Mouse (Mus musculus): Measurements from ENCODE around the gene Il4i1.

Il4i1 gene

DNA sequence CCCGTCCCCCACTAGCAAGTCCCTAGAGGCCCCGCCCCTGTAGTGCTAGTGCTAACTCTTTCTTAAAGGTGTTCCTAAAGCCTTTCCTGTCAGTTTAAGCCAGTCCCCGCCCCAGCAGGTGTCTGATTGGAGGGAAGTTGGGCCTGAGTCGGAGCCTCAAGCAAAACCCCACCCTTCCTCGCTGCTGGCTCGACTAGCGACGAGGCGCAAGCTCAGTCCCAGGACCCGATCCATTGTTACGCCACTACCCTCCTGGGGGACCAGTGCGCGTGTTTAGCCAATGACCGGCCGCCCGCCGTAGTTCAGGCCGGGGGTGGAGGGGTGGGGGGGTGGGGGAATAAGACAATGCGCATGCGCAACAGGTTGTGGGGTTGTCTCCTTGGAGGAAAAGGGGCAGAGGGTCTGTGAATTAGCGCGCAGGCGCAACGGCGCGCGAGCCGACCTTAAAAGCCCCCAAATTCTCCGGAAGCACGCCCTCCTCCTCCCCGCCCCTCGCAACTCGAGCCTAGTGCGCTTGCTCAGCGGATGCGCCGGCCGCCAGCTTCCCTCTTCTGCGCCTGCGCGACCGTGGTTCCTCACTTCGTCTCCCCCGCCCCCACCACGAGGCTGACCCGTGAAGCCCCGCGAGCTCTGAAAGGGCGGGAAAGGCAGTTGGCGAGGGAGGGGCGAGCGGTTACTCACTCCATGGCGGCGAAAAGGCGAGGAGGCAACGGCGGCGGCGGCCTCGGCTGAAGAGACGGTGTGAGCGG is at the start of gene Il4i1, which contains the start of gene Nup62:
Il4i1 (plus strand) TSS at position 667 of the 749 bp plus-strand sequence.
Nup62 (plus strand) TSS at position 368 of the 749 bp plus-strand sequence.
- peak; percentile 98 for DNase-seq (ENCODE audit: low spot score)

DNA sequence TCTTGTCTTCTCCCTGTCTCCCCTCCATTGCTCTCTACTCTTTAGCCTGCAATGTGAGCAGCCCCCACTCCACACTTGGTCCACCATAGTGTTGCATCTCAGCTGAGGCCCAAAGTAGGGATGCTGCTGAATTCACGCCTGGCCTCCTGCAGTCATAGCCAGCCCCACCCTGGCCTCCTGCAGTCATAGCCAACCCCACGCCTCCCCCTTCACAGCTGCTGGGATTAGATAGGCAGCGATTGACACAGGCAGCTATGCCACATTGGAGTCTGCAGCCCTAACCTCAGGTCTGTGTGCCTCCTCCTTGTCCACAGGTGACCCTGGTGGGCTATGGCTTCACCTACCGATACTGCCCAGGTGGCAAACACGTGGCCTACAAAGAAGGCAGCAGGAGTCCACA is 48.1 kb upstream of the Il4i1 start:
- DNase-seq (ENCODE audit: low spot score), result no peak

DNA sequence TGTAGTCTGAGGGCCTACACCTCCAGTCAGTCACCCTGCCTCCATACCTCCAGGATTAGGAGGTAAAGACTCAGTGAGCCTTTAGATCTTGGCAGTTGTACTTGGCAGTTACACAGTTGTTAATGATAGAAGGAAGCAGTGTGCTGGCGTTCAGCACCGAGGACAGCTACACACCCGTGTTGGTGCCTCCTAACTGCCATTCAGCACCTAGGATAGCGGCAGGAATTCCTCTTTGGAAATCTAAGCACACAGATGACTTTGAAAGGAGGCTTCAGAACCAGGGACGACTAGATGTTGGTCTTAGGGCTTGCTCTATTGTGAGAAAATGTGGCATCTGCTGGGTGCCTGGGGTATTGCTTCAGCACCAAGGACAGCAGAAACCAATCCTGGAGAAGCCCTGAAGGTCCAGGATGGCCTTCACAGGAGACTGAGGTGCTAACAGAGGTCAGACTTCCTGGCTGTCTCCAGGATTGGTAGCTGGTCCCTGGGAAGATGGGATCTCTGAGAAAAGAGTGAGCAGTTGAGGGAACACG is 46.1 kb upstream of the Il4i1 start:
- peak; percentile 48 for DNase-seq (ENCODE audit: low spot score)

DNA sequence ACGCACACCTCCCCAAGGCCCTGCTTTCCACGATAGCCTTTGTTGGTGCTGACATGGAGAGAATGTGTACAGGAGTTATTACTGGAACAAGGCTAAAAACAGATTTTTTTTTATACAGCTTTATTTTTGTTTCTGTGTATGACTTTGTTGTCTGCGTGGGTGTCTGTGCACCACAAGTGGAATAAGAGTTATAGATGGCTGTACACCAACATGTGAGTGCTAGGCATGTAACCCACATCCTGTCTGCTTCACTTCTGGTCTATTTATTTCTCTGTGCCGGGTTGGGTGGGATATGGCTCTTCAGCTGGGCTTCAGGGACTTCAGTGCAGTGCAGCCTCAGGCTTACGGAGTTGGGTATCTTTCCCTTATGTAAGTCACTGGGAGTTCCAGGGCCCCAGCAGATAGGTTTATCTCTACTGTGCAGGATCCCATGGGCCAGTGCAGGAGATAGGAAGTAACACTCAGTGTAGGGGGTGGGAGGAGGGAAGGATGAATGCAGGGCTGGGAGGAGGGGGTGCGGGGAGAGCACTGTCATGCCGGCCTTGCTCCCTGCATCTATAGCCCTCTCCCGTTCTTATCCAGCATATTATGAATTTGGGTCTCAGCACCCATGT is 43.5 kb upstream of the Il4i1 start:
- DNase-seq (ENCODE audit: low spot score), result no peak

DNA sequence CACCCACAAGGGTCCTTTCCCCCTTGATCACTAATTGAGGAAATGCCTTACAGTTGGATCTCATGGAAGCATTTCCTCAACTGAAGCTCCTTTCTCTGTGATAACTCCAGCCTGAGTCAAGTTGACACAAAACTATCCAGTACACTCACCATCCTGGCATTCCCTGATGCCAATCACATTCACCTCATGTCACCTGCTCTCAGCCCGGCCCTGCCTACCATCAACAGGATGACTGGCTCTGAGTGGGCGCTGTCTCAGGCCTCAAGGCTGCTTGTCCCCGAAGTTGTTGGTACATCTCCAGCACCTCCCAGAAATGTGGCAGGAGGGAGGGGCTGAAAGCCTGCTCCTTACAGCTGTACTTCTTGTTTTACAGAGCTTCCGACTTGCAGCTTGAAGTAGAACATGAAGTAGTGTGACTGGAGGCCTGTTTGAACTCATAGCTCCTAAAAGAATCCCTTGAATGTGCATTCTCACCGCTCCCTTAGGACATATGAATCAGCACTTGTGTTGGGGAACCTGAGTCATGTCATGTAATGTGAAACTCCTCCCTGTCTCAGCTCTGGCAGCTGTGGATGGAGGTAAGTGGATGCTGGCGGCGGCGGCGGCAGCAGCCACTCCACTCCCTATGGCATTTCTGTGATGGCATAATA is 39.2 kb upstream of the Il4i1 start:
- no peak for DNase-seq (ENCODE audit: low spot score)

DNA sequence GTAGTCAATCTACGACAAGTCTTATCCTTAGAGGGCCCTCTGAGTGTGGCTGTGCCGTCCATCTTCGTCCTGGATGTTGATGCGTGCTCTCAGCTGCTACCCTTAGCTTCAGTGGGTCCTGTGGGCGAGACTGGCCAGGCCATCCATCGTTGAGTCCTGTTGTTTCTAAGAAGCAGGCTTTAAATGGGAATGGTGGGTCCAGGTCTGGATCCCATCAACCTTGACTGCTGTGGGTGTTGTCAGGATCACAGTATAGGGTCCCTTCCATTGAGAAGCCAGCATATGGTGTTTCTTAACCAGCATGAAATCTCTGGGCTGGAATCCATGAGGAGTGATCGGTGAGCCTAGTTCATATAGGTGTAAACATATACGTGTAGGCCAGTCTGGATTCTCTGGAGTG is 36.1 kb upstream of the Il4i1 start:
- DNase-seq (ENCODE audit: low spot score), result no peak

DNA sequence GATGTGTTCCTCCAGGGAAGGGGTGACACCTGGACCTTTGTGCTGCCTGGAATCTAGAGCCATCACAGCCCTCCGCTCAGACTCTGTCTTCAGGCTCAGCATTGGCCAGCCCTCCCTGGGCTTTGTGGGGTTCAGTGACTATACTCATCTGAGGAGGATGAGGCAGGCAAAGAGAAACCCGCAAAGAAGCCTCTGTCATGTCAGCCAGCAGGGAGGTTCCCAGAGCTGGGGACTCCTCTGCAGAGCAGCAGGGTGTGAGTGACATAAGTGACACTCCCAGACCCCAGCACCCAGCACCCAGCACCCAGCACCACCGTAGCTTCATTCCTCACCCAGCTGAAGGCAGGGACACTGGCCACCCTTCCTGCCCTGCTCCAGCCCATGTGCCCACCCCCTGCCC is 26.7 kb upstream of the Il4i1 start:
- no peak for DNase-seq (ENCODE audit: low spot score)

DNA sequence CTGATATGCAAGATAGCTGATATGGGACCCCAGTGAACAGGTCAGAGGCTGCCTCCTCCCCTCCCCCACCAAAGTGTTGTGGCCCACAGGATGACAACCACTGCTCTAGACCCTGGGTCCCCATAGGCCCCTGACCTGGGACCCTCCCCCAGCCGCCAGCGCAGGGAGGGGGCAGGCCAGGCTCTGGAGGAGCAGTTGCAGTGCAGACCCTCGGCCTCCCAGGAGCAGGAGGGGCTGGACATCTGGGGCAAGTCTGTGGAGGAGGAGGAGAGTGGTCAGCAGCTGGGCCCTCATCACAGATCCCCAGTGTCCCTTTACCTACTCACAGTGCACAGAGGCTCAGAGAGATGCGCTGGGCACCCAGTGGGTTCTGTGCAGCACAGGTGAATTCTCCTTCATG is 26.1 kb upstream of the Il4i1 start:
- no peak for DNase-seq (ENCODE audit: low spot score)

DNA sequence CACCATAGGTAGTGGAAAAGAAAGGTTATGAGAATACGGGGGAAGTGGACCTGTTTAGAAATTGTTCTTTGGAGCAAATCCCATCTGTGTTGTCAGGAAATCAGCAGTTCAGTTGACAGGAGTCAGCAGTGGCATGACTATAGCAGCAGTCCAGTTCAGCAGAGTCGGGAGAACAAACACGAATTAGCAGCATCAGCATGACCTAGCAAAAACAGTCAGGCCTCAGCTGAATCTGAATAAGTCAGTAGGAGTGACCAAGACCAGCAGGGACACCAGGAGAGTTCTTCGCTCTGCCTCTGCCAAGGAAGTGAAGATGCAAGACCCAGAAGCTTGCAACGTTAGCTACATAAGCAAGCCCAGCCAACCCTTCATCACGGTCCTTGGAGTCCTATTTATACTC is 23.4 kb upstream of the Il4i1 start:
- DNase-seq (ENCODE audit: low spot score), result no peak

DNA sequence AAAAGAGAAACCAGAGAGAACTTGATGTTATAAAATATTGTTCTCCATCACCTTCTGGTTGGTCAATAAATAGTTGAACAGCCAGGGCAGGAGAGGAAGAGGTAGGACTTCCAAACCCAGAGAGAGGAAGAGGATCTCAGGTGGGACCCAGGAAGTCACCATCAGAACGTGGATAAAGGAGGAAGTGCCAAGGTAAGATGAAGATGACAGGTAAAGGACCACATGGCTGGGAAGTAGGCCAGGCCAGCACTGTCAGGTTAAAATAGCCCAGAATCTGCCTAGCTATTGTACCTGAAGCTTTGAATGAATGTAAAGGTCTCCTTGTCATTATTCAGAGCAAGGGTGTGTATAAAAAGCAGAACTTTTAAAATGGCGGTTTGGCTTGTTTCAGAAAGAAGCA is 7.3 kb upstream of the Il4i1 start:
- DNase-seq (ENCODE audit: low spot score), result no peak

DNA sequence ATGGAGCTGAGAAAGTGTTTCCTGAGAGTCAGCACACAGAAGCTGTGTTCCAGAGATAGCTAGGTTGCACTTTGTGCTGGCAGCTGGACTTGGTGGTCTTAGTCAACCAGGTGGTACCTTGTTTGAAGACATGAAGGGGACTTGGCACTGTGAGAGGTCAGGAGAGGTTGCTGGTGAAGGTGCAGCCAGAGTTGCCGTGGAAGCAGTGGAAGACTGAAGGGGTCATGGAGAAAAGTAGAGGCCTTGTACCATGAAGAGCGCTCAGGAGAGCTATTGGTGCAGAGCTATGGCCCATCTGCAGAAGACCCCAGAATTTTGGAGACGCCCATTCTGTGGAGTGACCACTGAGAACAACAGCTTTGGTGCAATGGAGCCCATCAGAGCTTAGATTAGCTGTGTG is 6.7 kb upstream of the Il4i1 start:
- no peak for DNase-seq (ENCODE audit: low spot score)

DNA sequence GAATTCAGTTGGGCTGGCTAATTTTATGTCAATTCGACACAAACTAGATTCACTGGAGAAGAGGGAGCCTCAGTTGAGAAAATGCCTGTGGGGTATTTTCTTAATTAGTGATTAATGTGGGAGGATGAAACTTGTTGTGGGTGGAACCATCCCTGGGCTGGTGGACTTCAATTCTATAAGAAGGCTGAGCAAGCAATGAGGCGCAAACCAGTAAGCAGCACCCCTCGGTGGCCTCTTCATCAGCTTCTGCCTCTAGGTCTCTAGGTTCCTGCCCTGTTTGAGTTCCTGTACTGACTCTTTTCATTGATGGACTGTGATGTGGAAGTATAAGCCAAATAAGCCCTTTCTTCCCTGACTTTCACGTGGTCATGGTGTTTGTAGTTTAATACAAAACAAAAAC is 5.8 kb upstream of the Il4i1 start:
- DNase-seq (ENCODE audit: low spot score), result no peak

DNA sequence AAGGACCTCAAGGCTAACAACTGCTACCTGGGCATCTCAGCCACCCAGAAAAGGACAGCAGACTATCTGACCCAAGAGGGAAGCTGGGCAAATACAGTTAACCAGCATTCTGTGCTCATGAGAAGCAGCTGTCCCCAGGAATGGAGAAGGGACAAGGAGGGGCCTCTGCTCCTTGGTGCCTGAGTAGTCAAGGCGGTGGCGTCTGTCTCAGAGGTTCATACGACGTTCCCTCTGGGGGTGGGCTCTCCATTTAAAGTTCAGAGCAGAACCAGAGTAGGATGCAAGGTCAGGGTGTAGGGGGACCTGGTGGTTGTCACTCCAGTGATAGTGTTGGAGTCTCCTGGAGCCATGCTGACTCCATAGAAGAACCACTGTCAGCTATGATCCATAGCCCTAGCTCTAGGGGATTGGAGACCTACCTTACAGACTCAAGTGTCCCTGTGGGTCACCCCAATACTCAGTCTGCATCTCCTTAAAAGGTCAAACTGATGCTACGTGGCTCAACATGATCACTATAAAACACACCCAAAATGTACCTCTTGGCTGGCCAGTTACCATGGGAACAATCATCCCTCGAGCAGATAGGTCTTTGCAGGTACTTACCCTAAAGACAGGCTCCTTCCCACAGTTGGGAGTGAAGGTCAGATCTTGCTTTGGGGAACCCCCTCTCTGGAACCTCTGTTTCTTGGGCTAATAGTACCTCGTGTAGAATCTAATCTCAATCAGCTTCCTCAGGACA is 5.2 kb upstream of the Il4i1 start:
- no peak for DNase-seq (ENCODE audit: low spot score)

DNA sequence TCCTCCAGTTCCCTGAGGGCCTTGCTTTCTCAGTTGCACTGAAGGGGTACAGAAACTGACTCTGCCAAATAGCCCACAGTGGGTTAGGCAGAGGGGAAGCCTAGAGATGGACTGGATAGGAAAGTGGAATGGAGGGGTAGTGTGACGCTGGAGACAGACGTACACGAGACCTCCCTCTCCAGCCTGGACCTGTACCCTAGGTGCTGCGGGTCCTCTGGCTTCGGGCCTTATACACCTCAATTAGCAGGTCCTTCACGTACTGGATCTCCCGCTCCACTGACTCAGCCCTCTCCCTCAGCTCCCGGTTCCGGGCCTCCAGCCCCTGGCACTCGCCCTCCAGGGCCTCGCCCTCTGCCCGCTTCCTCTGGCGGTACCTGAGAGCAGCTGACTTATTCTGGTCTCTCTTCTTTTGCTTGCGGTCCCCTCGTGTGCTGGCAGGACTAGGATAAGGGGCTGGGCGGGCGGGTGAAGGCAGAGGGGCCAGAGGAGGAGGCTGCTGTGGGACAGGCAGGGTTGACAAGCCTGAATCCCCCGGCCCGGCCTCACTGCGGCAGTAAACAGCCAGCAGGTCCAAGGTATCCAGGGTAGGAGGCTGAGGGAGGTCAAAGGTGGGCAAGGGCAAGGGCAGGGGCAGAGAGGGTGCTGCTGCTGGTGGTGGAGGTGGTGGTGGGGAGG is 3.4 kb upstream of the Il4i1 start:
- no peak for DNase-seq (ENCODE audit: low spot score)

DNA sequence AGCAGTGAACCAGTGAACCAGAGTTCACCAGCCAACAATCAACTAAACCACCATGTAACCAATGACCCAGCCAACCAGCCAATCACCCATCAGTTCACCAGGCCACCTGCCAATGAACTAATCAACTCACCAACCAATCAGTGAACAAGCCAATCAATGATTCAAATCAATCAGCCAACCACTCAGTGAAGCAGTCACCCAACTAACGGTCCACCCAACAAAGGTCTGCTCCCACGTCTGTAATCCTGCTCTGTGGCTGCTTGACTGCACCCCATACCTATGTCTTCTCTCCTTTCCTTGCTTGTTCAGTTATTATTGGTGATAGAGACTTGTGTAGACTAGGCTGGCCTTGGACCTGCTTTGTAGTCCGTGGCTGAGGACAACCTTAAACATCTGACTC is 2.2 kb upstream of the Il4i1 start:
- DNase-seq (ENCODE audit: low spot score), result no peak

DNA sequence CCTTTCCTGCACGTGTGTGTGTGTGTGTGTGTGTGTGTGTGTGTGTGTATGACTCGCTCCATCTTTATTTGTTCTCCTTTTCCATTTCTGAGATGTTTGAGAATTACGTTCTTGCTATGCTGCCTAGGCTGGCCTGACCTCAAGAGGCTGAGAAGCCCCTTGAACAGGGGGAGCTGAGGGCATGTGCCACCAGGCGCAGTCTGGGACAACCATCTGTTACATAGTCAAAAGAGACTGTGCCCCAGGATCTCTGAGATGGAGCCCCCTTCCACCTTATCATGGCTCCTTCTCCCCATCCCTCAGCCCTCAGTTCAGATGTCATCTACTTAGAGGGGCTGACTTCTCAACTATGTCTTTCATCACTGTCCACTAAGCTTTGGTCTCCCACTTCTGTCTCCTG is 1.8 kb upstream of the Il4i1 start:
- no peak for DNase-seq (ENCODE audit: low spot score)

DNA sequence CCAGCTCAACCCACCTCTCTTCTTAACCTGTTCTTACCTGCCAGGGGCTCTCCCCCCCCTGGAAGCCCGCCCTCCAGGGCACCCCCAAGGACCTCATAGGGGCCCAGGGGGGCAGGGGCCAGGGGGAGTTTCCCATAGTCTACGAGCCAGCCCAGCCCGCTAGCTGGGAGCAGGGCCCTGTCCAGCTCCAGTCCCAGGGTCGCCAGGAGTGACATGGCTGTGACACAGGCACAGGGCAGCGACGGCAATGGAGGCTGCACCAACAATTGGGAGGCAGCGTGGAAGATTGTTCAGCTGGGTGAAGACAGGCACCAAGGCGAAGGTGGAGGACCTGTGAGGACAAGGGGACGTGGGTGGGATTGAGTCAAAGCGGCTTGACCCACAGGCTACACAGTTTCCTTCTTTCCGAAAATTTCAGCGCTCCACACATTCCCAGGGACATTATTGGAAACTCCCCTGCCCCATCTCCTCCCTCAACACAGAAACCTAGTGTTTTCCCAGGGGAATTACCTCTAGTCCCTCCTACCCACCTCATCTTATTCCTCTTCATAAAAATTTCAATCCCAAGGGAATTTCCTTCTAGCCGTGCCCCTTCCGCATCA is 1.1 kb upstream of the Il4i1 start:
- no peak for DNase-seq (ENCODE audit: low spot score)

DNA sequence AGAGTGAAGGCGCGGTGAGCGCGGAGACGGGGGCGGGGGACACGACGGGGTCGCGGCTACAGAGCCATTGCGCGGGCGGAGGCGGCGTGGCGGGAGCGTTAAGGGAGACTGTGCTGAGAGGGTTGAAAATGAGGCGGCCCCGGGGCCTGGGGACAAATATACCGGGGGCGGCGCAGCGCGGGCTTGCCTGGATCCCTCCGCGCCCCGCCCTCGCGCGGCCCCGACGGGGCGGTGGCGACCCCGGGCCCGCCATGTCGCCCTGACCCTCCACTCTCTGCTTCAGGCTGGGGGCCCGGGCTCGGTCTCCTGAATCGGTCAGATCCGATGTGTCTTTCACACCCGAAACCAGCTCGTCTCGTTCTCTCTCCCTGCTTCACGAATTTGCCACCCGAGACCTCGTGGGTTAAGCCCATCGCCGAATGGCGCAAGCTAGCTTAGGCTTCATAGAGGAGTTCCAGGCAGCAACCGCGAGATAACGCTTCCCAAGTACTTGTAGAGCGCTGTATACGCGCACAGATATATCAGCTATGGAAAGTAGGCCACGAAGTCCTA is 359 bp downstream of the Il4i1 start, which contains the start of gene Atf5:
Atf5 (minus strand) TSS at position 189 of the 552 bp plus-strand sequence.
- peak; percentile 69 for DNase-seq (ENCODE audit: low spot score)

DNA sequence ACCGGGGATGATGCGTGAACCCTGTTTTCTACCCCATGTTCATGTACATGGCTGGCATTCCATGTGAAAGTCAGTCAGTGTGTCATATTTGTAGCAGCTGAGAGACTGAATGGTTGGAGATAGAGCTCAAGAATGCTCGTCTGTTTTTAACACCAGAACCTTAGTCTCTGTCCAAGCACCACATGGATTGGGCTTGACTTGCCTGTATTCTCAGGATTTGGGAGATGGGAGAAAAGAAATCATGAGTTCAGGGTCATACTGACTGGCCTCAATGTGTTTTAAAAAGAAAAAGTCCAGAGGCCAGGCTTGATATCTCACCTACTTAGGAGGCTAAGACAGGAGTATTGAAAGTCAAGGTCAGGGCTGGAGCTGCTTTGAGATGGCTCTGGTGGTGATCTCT is 1.3 kb downstream of the Il4i1 start:
- DNase-seq (ENCODE audit: low spot score), result no peak

DNA sequence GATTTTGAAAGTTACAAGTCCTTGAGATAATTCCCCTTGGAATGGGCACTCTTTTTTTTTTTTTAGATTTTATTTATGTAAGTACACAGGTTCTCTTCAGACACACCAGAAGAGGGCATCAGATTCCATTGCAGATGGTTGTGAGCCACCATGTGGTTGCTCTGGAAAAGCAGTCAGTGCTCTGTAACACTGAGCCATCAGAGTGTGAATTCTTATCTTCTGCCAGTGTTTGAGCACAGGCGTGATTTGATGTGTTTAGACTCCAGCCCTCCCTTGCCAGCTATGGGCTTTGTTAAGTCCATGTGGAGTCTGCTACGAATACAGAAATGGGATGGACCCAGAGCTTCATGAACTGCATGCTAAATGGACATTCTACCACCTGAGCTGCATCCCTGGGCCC is 2.0 kb downstream of the Il4i1 start:
- no peak for DNase-seq (ENCODE audit: low spot score)

DNA sequence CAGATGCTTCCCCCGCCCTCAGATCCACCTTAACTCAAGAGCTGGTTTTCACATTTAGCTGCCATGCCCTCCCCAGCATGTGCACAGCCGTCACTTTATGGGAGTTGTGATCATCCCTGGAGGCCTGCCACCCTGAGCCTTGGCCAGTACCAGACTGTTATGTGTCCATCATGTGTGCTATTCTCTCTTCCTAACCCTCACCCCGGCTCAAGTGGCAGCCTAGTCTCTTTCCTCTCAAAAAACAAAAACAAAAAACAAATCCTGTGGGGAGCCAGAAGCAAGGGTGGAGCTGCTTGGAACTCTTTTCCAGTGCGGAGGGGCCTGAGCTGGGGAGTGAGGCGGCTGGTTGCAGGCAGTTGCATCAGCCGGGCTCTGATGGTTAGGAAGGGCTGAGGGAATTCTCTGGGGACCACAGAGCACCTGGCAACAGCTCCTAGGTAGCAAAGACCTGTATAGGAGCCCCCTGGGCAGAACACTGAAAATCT is 2.6 kb downstream of the Il4i1 start:
- peak; percentile 44 for DNase-seq (ENCODE audit: low spot score)

All from ovary, postnatal 10 days (tissue).